Mouse (Mus musculus) kidney, adult 2 months (tissue): ENCODE results near the gene Gne. TPM values are rescaled to one million over a fixed set of nuclear protein-coding genes. Genes with fewer than 3 reads are reported as not detected.
A peak's percentile ranks its signal among the peaks of the same experiment; 100 is the strongest.
"Not testable (repeated sequence)": the region's sequence is repeated elsewhere in the genome, so short reads cannot be mapped to it uniquely, and the experiment has no call there.

Source experiments
- DNase-seq: peaks from one replicate; pipeline ENCODE4 v3.0.0; 2021
- H3K27ac ChIP-seq: fragments of 200-500 bp; 2 replicates; pipeline ENCODE4 v1.5.1; 2012; ENCODE audit warnings: low read depth, low read length, control low read depth, inconsistent platforms; ENCODE audit not compliant: insufficient read depth
- H3K27me3 ChIP-seq: fragments of 200-500 bp; replicated peaks from 2 replicates; pipeline ENCODE4 v1.6.1; 2012; ENCODE audit warnings: mild to moderate bottlenecking, moderate library complexity, low read length, inconsistent platforms; ENCODE audit not compliant: control insufficient read depth, insufficient read depth
- H3K36me3 ChIP-seq: fragments of 200-500 bp; 2 replicates; pipeline ENCODE4 v1.6.1; 2012; ENCODE audit warnings: mild to moderate bottlenecking, moderate library complexity, low read length, inconsistent platforms; ENCODE audit not compliant: control insufficient read depth, insufficient read depth
- H3K4me1 ChIP-seq: fragments of 200-500 bp; 2 replicates; pipeline ENCODE4 v1.6.1; 2011; ENCODE audit warnings: low read length; ENCODE audit not compliant: control insufficient read depth, insufficient read depth
- H3K4me3 ChIP-seq: fragments of 200-500 bp; 2 replicates; pipeline ENCODE4 v1.5.1; 2011; ENCODE audit warnings: mild to moderate bottlenecking, low read depth, low read length, control low read depth; ENCODE audit not compliant: insufficient read depth
- CTCF ChIP-seq: fragments of 200-500 bp; conservative IDR thresholded peaks from 2 replicates; pipeline ENCODE4 v1.5.1; 2011; ENCODE audit warnings: low read depth, mild to moderate bottlenecking, control low read depth, low read length, moderate library complexity, mixed read lengths; ENCODE audit not compliant: insufficient read depth, insufficient read length
- POLR2A ChIP-seq: fragments of 200-500 bp; IDR thresholded peaks from one replicate; pipeline ENCODE4 v1.6.1; 2011; ENCODE audit warnings: low read depth, low read length, control low read depth
- WGBS: fragments of 180-500 bp; shearing (Covaris S2); methylation state at CpG from one replicate; pipeline ENCODE4 v1.1.7; 2018; 5-methylcytosine and 5-hydroxymethylcytosine counted together
- polyA plus RNA-seq: library from polyadenylated mRNA; depleted of rRNA; stranded (reverse); fragments of >200 nt; gene quantifications from 2 replicates; pipeline ENCODE4 v1.2.3, GENCODE M21; 2012

Gne gene
- polyA plus RNA-seq, 1 experiment, result 26.2 TPM

- TF ChIP-seq CTCF (no peak), POLR2A (no peak)
- H3K4me1 ChIP-seq, result peaks cover 5% of the 10 kb centered on the region; the same call in 1 of the 2 replicates
- WGBS, result 90% methylated on average over 14 of the region's 14 CpGs
- H3K27me3 ChIP-seq, result no peaks in the 10 kb centered on the region
- H3K4me3 ChIP-seq, result no peak overlapping the region
- no peak for DNase-seq
- H3K27ac ChIP-seq, result no peak overlapping the region
- no peaks in the 10 kb centered on the region; the same call in 1 of the 2 replicates for H3K36me3 ChIP-seq
Measured at GRCm38 (mm10) chr4:44062816-44063215, 21.2 kb downstream of the Gne start.

- H3K4me3 ChIP-seq, result no peak overlapping the region
- WGBS, result 66% methylated on average over 9 of the region's 9 CpGs
- peaks cover 5% of the 10 kb centered on the region; the same call in 1 of the 2 replicates for H3K4me1 ChIP-seq
- DNase-seq, result peak; percentile 46
- H3K27me3 ChIP-seq, result no peaks in the 10 kb centered on the region
- no peak for TF ChIP-seq POLR2A
- TF ChIP-seq CTCF, result no peak
- no peaks in the 10 kb centered on the region; the same call in 1 of the 2 replicates for H3K36me3 ChIP-seq
- no peak overlapping the region for H3K27ac ChIP-seq
Measured at GRCm38 (mm10) chr4:44062062-44062461, 21.9 kb downstream of the Gne start.

GRCm38 (mm10) chr4:44059674-44060073, 24.3 kb downstream of the Gne start:
- WGBS, result 88% methylated on average over 13 of the region's 13 CpGs
- H3K27me3 ChIP-seq, result no peaks in the 10 kb centered on the region
- H3K4me1 ChIP-seq, result no peaks in the 10 kb centered on the region
- DNase-seq, result no peak
- H3K4me3 ChIP-seq, result no peak overlapping the region
- H3K27ac ChIP-seq, result no peak overlapping the region
- TF ChIP-seq POLR2A, result no peak
- H3K36me3 ChIP-seq, result no peaks in the 10 kb centered on the region; the same call in 1 of the 2 replicates

GRCm38 (mm10) chr4:44049812-44050211, 34.2 kb downstream of the Gne start:
- no peak overlapping the region for H3K27ac ChIP-seq
- WGBS, result 63% methylated on average over 5 of the region's 5 CpGs
- DNase-seq, result no peak
- no peaks in the 10 kb centered on the region for H3K4me1 ChIP-seq
- peaks cover 1% of the 10 kb centered on the region; the same call in 1 of the 2 replicates for H3K36me3 ChIP-seq
- H3K27me3 ChIP-seq, result no peaks in the 10 kb centered on the region
- no peak overlapping the region for H3K4me3 ChIP-seq
- TF ChIP-seq CTCF (no peak), POLR2A (no peak)

- no peak for TF ChIP-seq CTCF
- H3K36me3 ChIP-seq, result peaks cover 3% of the 10 kb centered on the region
- no peak overlapping the region for H3K4me3 ChIP-seq
- no peaks in the 10 kb centered on the region for H3K4me1 ChIP-seq
- no peaks in the 10 kb centered on the region for H3K27me3 ChIP-seq
- WGBS, result 78% methylated on average over 5 of the region's 5 CpGs
- H3K27ac ChIP-seq, result no peak overlapping the region
- DNase-seq, result no peak
Measured at GRCm38 (mm10) chr4:44046066-44046465, 37.9 kb downstream of the Gne start.

GRCm38 (mm10) chr4:44044685-44045356, 39.2 kb downstream of the Gne start:
- TF ChIP-seq CTCF, result no peak
- no peak for TF ChIP-seq POLR2A
- H3K27me3 ChIP-seq, result no peaks in the 10 kb centered on the region
- H3K36me3 ChIP-seq, result peaks cover 3% of the 10 kb centered on the region
- H3K4me1 ChIP-seq, result no peaks in the 10 kb centered on the region
- 91% methylated on average over 5 of the region's 5 CpGs for WGBS
- no peak for DNase-seq
- H3K4me3 ChIP-seq, result no peak overlapping the region
- H3K27ac ChIP-seq, result no peak overlapping the region

- 92% methylated on average over 4 of the region's 4 CpGs for WGBS
- not testable (repeated sequence) for H3K27ac ChIP-seq, H3K4me1 ChIP-seq, H3K27me3 ChIP-seq, DNase-seq, H3K36me3 ChIP-seq, H3K4me3 ChIP-seq
Measured at GRCm38 (mm10) chr4:44043182-44043581, 40.8 kb downstream of the Gne start.
